Mouse (Mus musculus) megakaryocyte, embryonic 14.5 days (primary cell): ENCODE results near the gene Cfap299.

ENCODE experiments used
- FLI1 ChIP-seq: IDR thresholded peaks from 2 replicates; pipeline ENCODE4 v1.6.1; 2012; ENCODE audit warnings: low read length, inconsistent platforms, mixed read lengths
- GATA1 ChIP-seq: IDR thresholded peaks from 3 replicates; pipeline ENCODE4 v1.6.1; 2012; ENCODE audit warnings: mixed read lengths, low read length, inconsistent platforms, borderline replicate concordance

DNA sequence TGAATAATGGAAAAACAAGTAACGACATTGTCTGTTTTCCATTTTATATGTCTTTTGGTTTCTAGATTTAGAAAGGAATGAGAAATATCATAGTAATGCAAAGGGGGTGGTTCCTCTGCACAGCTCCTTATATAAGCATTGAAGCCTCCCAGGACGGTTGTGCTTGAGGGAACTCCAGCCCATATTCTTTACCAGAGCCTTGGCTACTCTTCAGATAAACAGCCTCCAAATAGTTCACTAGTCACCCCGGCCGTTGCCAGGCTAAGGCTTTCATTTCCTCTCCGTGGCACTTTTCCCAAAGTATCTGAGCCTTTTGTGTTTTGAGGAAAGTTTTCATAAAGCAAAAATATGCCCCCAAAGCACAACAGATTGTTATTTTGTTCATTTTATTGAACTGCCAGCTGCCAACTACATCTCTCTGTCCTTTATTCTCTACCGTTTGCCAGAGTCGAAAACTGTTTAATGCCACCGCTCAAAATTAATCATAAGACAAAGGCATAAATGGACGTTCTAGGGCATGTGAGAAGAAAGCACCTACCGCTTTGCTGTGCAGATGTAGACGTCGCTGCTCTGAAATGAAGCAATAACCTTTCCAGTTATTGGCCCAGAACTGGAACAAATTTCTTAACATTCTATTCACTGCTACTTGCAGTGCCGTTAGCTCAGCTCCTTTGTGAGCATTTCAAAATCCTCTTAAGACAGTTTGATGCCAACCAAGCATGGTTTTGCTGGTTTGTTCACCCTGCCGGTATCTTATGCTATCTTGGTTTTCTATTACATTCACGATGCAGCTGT, 433.0 kb downstream of the Cfap299 start:
- TF ChIP-seq GATA1 = no peak
- no peak for TF ChIP-seq FLI1
